Mouse (Mus musculus) E14TG2a.4 (cell line): ENCODE results near the gene Apoc4.

Source experiments
- CTCF ChIP-seq: conservative IDR thresholded peaks from 2 replicates; pipeline ENCODE4 v1.5.1; 2014; ENCODE audit warnings: low read length
- NANOG ChIP-seq: IDR thresholded peaks from 2 replicates; pipeline ENCODE4 v1.6.1; 2014; ENCODE audit warnings: borderline replicate concordance, low read length, mixed read lengths
- POU5F1 ChIP-seq: IDR thresholded peaks from 2 replicates; pipeline ENCODE4 v1.6.1; 2014; ENCODE audit warnings: low read length, borderline replicate concordance

- TF ChIP-seq CTCF (no peak), POU5F1 (no peak), NANOG (no peak)
Observed at GRCm38 (mm10) chr7:19710650-19711049, 29.4 kb upstream of the Apoc4 start.
